Mouse (Mus musculus) heart, postnatal 0 days (tissue): ENCODE measurements around the gene Bicral.

ENCODE experiments used
- CTCF ChIP-seq: IDR thresholded peaks from 2 replicates; pipeline ENCODE4 v1.5.1; 2016; ENCODE audit warnings: antibody characterized with exemption, control low read depth, low read depth
- EP300 ChIP-seq: IDR thresholded peaks from 2 replicates; pipeline ENCODE4 v1.6.1; 2016; ENCODE audit warnings: antibody characterized with exemption, low read depth

GRCm38 (mm10) chr17:46829856-46830535 is 28.3 kb downstream of the Bicral start:
- TF ChIP-seq CTCF = no peak
- no peak for TF ChIP-seq EP300
